Mouse (Mus musculus): ENCODE data around the gene Ppp1r15b.

DNA sequence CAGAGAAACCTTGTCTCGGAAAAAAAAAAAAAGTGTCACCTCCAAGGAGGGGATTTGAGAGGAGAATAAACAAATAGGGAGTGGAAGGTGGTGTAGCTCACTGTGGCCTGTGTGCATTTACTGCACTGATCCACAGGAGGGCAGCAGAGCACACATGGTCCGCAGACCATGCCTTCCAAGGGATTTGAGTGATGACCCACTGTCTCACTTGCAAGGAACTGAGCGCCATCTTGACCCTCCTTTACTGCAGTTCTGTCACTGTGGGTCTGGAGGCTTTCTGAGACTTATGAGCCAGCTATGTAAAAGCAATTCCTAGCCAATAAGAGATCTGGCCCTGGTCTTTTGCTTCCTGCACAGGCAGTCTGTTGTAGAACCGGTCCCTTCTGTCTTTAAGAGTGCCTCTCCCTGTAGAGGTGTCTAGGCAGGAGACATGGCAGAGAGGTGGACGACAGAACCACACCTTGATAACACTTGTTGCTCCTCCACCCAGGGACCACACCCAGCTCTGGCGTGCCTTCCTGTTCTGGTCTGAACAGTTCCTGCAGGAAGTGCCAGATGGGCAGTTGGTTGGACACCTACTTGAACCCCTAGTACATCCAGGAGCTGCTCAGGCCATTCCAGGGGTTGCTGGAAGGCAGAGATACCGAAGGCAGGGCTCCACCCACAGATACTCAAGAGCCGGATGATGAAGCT lies 46.7 kb downstream of the Ppp1r15b start:
- TF ChIP-seq CTCF (IDR thresholded peaks at IDR 0.05; ENCODE audit: low read depth, low read length) (peak; percentile 55), POLR2A (IDR thresholded peaks at IDR 0.05; ENCODE audit: borderline replicate concordance, low read depth, low read length) (no peak)
